Mouse (Mus musculus): ENCODE data around the gene Ddx28. TPM values are rescaled to one million over a fixed set of nuclear protein-coding genes. Genes with fewer than 3 reads are reported as not detected.
A peak's percentile ranks its signal among the peaks of the same experiment; 100 is the strongest.

Gene Ddx28
- polyA plus RNA-seq, 1 experiment from 2014 or later, result 10.0 TPM

DNA sequence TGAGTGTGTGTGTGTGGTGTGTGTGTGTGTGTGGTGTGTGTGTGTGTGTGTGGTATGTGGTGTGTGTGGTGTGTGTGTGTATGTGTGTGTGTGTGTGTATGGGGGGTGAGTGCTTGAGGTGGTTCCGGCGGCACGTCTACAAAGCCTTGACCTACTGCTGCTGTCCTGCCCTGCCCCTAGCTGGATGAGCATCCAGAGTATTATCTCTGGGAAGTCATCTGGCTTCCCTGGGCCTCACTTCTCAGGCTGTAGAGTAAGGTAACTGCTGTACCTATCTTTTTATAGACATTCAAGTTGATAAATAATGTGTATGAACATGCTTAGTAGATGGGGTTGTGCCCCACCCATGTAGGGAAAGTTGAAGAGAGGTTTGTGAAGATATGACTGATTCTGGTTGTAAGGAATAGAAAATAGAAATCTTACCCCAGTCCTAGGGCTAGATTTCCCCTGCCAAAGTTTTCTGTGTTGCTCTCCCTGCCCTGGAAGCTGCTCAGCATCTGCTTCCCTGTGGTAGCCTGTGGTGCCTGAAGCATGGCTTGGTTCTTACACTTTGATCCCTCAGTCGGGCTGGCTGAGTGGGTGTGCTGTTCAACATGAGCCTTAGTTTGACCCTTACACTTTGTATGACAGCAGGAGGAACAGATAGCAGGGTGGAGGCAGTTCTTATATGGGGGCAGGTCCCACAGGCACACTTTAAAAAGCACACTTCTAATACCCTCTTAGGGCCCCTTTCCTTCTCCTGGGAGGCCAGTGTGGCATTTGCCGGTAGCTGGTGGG, 36.4 kb upstream of the Ddx28 start:
- Histone ChIP-seq H3K4me2 (peak overlapping the region; percentile 18), H3K4me1 (replicated peaks) (peaks cover 30% of the 10 kb centered on the region), H3K27me3 (no peaks in the 10 kb centered on the region), H3K36me3 (replicated peaks) (peaks cover 43% of the 10 kb centered on the region), H3K9ac (no peak overlapping the region), H3K4me3 (replicated peaks) (no peak overlapping the region), H3K9me3 (replicated peaks) (no peaks in the 10 kb centered on the region), H3K27ac (replicated peaks) (peak overlapping the region; percentile 69)
- peak; percentile 51 for ATAC-seq (ENCODE audit: insufficient read depth)
- 53% methylated on average over 5 of the region's 5 CpGs for WGBS (ENCODE audit: insufficient replicate concordance)

DNA sequence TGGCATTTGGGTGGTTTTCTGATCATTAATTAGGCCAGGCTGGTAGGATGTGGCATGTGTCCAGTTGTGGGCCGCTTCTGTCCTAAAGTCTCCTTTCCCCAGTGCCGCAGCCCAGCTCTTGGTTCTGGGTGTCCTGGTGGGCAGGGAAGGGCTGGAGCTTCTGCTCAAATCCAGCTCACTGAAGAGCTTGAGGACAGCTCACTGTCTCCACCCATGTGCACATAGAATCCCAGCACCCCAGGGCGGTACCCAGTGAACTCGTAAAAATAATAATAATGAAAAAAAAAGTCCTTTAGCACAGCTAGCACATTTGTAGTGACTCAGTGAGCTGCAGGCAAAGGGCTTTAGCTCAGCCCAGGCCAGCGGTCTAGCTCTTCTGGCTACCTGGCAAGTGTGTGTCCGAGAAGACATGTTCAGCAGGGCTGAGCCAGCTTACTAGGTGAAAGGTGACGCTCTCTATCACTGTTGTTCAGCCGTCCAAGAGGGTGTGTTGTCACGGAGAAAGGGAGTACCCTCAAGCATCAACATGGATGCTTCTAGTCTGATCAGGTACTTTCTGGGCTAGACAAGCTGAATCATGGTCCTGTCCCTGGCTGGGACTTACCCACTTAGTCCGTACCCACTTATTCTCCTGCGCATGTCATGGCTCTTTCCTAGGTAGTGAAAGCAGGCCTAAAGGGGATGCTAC, 35.3 kb upstream of the Ddx28 start:
- peaks cover 35% of the 10 kb centered on the region for H3K36me3 ChIP-seq (replicated peaks)
- ATAC-seq (ENCODE audit: insufficient read depth), result peak; percentile 69
- H3K4me1 ChIP-seq (replicated peaks), result peaks cover 30% of the 10 kb centered on the region
- no peak overlapping the region for H3K4me2 ChIP-seq
- no peak overlapping the region for H3K9ac ChIP-seq
- peak overlapping the region; percentile 56 for H3K27ac ChIP-seq (replicated peaks)
- no peak overlapping the region for H3K4me3 ChIP-seq (replicated peaks)
- H3K27me3 ChIP-seq, result no peaks in the 10 kb centered on the region
- 72% methylated on average over 11 of the region's 11 CpGs for WGBS (ENCODE audit: insufficient replicate concordance)
- H3K9me3 ChIP-seq (replicated peaks), result no peaks in the 10 kb centered on the region

DNA sequence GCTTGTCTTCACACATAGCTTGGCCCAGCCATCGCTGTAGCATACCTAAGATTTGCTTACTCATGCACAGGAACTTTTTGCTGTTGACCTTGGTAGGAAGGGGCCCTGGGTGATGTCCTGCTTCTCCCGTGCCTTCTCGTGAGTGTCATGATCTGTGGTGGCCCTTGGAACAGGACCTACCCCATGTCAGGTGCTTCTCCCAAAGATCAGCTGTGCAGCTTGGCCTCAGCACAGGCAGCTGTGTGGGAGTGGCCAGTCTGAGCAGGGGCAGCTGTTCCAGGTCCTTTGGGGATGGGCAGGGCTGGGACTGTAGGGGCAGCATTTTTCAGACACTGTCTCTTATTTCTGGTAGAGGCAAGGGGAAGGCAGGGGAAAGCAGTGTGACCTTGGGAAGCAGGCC, 32.5 kb upstream of the Ddx28 start:
- peaks cover 30% of the 10 kb centered on the region for H3K4me1 ChIP-seq (replicated peaks)
- ATAC-seq (ENCODE audit: insufficient read depth), result no peak
- H3K9me3 ChIP-seq (replicated peaks), result no peaks in the 10 kb centered on the region
- H3K4me2 ChIP-seq, result no peak overlapping the region
- 23% methylated on average over 3 of the region's 3 CpGs for WGBS (ENCODE audit: insufficient replicate concordance)
- no peaks in the 10 kb centered on the region for H3K27me3 ChIP-seq
- H3K4me3 ChIP-seq (replicated peaks), result no peak overlapping the region
- no peak overlapping the region for H3K27ac ChIP-seq (replicated peaks)
- H3K36me3 ChIP-seq (replicated peaks), result peaks cover 22% of the 10 kb centered on the region
- no peak overlapping the region for H3K9ac ChIP-seq

DNA sequence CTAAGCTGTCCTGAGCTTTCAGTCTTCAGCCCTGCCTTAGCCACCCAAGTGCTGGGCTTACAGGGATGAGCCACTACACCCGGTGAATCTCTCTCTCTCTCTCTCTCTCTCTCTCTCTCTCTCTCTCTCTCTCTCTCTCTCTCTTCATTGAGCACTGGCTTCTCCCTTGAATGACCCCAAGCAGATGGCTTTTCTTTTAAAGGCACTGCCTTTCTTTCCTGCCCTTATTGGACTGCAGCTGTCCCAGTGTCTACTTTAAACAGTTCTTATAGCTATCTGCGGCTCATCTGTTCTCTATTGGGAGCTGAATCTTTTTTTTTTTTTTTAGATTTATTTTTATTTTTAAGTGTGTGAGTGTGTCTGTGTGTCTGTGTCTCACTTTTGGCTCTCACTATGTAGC, 31.4 kb upstream of the Ddx28 start:
- Histone ChIP-seq H3K36me3 (replicated peaks) (peaks cover 22% of the 10 kb centered on the region), H3K9me3 (replicated peaks) (no peaks in the 10 kb centered on the region), H3K4me1 (replicated peaks) (peaks cover 27% of the 10 kb centered on the region), H3K4me3 (replicated peaks) (no peak overlapping the region), H3K27ac (replicated peaks) (no peak overlapping the region), H3K4me2 (no peak overlapping the region), H3K9ac (no peak overlapping the region), H3K27me3 (no peaks in the 10 kb centered on the region)
- 77% methylated on average over 2 of the region's 2 CpGs for WGBS (ENCODE audit: insufficient replicate concordance)
- no peak for ATAC-seq (ENCODE audit: insufficient read depth)

DNA sequence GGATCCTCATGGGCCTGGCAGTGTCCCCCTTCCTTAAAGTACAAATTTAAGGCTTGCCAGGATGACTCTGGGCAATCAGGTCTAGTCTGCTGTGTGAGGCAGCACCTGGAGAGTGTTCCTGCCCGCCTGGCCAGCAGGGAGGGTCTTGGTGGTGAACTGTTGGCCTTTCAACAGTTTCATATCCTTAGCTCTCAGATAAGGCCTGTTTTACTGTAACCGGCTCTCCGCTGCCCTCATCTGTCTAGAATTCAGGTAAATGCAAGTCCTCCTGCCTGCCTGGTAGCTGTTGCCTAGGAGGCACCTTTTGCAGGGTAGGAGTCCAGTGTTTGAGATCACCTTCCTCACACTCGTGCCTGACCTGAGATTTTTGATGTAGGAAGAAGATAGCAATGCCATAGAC, 28.5 kb upstream of the Ddx28 start:
- H3K27ac ChIP-seq (replicated peaks), result no peak overlapping the region
- H3K9me3 ChIP-seq (replicated peaks), result no peaks in the 10 kb centered on the region
- H3K27me3 ChIP-seq, result no peaks in the 10 kb centered on the region
- ATAC-seq (ENCODE audit: insufficient read depth), result no peak
- no peak overlapping the region for H3K4me2 ChIP-seq
- no peak overlapping the region for H3K9ac ChIP-seq
- no peak overlapping the region for H3K4me3 ChIP-seq (replicated peaks)
- H3K4me1 ChIP-seq (replicated peaks), result peaks cover 12% of the 10 kb centered on the region
- H3K36me3 ChIP-seq (replicated peaks), result peaks cover 23% of the 10 kb centered on the region
- 60% methylated on average over 4 of the region's 4 CpGs for WGBS (ENCODE audit: insufficient replicate concordance)

DNA sequence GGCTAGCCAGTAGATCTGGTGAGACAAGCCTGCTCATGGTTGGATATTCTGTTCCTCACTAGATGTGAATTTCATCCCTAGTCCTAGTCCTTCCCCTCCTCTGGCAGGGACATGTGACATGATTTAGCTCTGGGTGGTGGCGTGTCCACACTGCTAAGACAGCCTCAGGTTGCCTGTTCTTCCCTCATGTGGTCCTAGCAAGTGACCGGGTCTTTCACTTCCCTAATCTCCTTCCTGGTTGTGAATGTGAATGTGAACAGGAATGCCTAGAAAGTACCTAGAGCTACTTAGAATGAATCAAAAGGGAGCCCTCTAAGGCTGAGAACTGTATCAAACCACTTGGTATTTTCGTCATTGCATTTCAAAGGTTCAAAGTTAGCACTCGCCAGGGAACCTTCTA, 27.9 kb upstream of the Ddx28 start:
- Histone ChIP-seq H3K27ac (replicated peaks) (no peak overlapping the region), H3K4me3 (replicated peaks) (no peak overlapping the region), H3K9me3 (replicated peaks) (no peaks in the 10 kb centered on the region), H3K27me3 (no peaks in the 10 kb centered on the region), H3K4me2 (no peak overlapping the region), H3K9ac (no peak overlapping the region), H3K36me3 (replicated peaks) (peaks cover 18% of the 10 kb centered on the region; the same call in 1 of the 2 replicates), H3K4me1 (replicated peaks) (peaks cover 12% of the 10 kb centered on the region)
- ATAC-seq (ENCODE audit: insufficient read depth), result no peak
- 53% methylated on average over 4 of the region's 4 CpGs for WGBS (ENCODE audit: insufficient replicate concordance)

DNA sequence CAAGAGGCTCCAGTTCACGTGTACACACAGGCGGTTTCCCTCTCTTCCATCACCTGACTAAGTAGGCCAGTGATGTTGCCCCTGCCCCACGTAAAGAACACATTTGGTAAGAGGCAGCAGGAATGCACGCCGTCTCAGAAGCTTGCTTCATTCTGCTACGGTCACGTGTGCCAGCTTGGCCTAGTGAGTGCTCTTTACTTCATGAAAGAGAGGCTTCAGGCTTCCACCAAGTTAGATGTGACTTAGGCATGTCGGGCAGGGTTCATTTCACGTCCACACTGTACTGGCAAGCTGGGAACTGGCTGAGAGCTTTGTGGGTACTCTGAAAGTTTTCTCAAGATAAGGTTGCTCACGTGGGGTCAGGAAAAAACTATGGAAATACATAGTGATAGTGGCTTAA, 27.0 kb upstream of the Ddx28 start:
- WGBS (ENCODE audit: insufficient replicate concordance), result 72% methylated on average over 10 of the region's 10 CpGs
- no peak overlapping the region for H3K9ac ChIP-seq
- ATAC-seq (ENCODE audit: insufficient read depth), result no peak
- no peak overlapping the region for H3K4me3 ChIP-seq (replicated peaks)
- H3K4me2 ChIP-seq, result no peak overlapping the region
- no peak overlapping the region for H3K27ac ChIP-seq (replicated peaks)
- no peaks in the 10 kb centered on the region for H3K27me3 ChIP-seq
- H3K9me3 ChIP-seq (replicated peaks), result no peaks in the 10 kb centered on the region
- peaks cover 7% of the 10 kb centered on the region; the same call in 1 of the 2 replicates for H3K4me1 ChIP-seq (replicated peaks)
- H3K36me3 ChIP-seq (replicated peaks), result peaks cover 15% of the 10 kb centered on the region; the same call in 1 of the 2 replicates

DNA sequence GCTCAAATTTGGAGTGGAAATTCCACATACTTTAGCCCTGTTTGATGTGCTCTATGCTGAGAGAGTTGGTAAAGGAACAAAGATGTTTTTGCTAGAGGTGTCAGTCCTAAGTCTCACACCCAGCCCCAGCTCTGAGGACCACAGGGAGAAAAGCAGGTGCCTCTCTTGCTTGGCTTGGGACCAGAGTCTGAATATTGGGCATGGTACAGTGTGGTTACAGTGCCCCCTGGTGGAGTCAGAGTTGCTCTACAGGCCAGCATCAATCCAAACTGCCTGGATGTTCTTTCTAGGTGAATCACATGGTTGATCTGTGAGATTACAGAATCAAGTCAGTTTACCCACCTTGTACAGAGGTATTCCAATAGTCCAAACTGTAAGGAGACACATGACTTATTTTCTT, 10.8 kb upstream of the Ddx28 start:
- Histone ChIP-seq H3K27me3 (no peaks in the 10 kb centered on the region), H3K4me3 (replicated peaks) (no peak overlapping the region), H3K4me1 (replicated peaks) (peaks cover 11% of the 10 kb centered on the region), H3K36me3 (replicated peaks) (peaks cover 20% of the 10 kb centered on the region), H3K4me2 (no peak overlapping the region), H3K9ac (no peak overlapping the region), H3K27ac (replicated peaks) (no peak overlapping the region), H3K9me3 (replicated peaks) (no peaks in the 10 kb centered on the region)
- no peak; the same call in 1 of the 2 replicates for ATAC-seq (ENCODE audit: insufficient read depth)

DNA sequence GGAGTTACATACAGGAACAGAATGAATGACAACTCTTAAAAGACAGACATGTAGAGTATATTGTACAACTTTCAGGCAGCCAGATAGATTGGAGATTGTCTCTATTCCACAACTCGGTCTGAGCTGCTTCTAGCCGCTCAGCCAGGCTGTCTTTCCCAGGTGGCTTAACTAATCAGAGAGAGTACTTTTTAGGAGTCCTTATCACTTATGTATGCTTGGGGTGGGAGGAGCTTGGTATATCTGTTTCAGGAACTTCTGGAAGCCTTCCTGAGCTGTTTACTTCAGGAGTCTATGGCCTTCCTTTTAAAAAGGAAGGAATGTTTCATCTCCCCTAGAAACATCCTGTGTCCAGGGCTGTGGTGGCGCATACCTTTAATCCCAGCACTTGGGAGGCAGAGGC, 6.4 kb upstream of the Ddx28 start:
- Histone ChIP-seq H3K4me3 (replicated peaks) (no peak overlapping the region), H3K27ac (replicated peaks) (peak overlapping the region; percentile 31; the same call in 1 of the 2 replicates), H3K4me1 (replicated peaks) (peaks cover 38% of the 10 kb centered on the region), H3K9me3 (replicated peaks) (no peaks in the 10 kb centered on the region), H3K4me2 (0 out of 2 replicates have a peak overlapping the region, but pooled peaks have one; percentile 4), H3K9ac (no peak overlapping the region), H3K36me3 (replicated peaks) (peaks cover 18% of the 10 kb centered on the region), H3K27me3 (no peaks in the 10 kb centered on the region)
- WGBS (ENCODE audit: insufficient replicate concordance), result 47% methylated on average over 3 of the region's 3 CpGs
- ATAC-seq (ENCODE audit: insufficient read depth), result 0 out of 2 replicates have a peak, but pooled peaks have one; percentile 19

DNA sequence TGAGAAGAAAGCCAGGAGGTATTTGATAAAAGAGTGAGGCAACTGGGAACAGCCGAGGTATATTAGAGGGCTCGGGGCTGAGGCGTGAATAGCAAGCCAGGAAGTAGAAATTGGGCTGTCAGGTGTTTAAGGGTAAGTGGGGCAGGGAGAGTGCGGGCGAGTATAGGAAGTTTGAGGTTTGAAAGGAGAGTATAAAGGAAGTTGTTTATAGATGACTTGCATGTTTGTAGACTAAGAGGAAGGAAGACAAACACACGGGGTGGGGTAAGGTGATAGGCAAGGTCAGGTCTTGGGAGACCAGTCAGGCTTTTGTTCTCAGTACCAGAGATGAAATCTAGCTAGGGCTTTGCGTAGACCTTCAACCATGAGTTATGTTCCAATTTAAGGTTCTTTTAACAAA, 5.4 kb upstream of the Ddx28 start:
- Histone ChIP-seq H3K4me3 (replicated peaks) (no peak overlapping the region), H3K27ac (replicated peaks) (no peak overlapping the region), H3K4me1 (replicated peaks) (peaks cover 45% of the 10 kb centered on the region), H3K36me3 (replicated peaks) (peaks cover 18% of the 10 kb centered on the region), H3K27me3 (no peaks in the 10 kb centered on the region), H3K4me2 (no peak overlapping the region), H3K9ac (no peak overlapping the region), H3K9me3 (replicated peaks) (no peaks in the 10 kb centered on the region)
- 54% methylated on average over 7 of the region's 7 CpGs for WGBS (ENCODE audit: insufficient replicate concordance)
- no peak for ATAC-seq (ENCODE audit: insufficient read depth)

DNA sequence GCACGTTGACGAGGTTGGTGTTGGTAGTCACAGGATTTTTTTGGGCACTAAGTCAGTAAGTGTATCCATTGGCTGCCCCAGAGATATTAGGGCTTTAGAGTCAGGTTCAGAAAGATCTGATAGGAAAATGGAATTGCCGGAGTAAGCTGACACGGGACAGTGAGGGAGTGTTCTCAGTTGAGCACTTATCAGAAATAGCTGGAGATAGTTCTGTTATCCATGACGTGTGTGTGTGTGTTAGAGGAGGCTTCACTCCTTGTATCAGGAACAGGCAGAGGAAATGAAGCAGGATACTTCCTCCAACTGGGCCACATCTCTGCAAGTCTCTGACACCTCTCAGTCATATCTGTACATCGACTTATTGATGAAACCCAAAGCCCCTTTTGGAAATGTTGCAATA, 4.6 kb upstream of the Ddx28 start:
- Histone ChIP-seq H3K36me3 (replicated peaks) (peaks cover 18% of the 10 kb centered on the region), H3K4me1 (replicated peaks) (peaks cover 53% of the 10 kb centered on the region), H3K9me3 (replicated peaks) (no peaks in the 10 kb centered on the region), H3K4me2 (no peak overlapping the region), H3K9ac (no peak overlapping the region), H3K27ac (replicated peaks) (no peak overlapping the region; the same call in 1 of the 2 replicates), H3K4me3 (replicated peaks) (no peak overlapping the region), H3K27me3 (no peaks in the 10 kb centered on the region)
- ATAC-seq (ENCODE audit: insufficient read depth), result no peak
- WGBS (ENCODE audit: insufficient replicate concordance), result 53% methylated on average over 6 of the region's 6 CpGs

All from liver, embryonic 15.5 days (tissue).